Mouse (Mus musculus) brain, embryonic 14.5 days (tissue): ENCODE data around the gene Pnp.
"Not testable (repeated sequence)": the region's sequence is repeated elsewhere in the genome, so short reads cannot be mapped to it uniquely, and the experiment has no call there.

Experiments
- CTCF ChIP-seq: fragments of 200-500 bp; IDR thresholded peaks from 2 replicates; pipeline ENCODE4 v1.5.1; 2012; ENCODE audit warnings: inconsistent platforms, mild to moderate bottlenecking, moderate library complexity, borderline replicate concordance; ENCODE audit not compliant: insufficient read depth, insufficient read length; ENCODE audit errors: extremely low read depth
- POLR2A ChIP-seq: fragments of 200-500 bp; IDR thresholded peaks from 2 replicates; pipeline ENCODE4 v1.6.1; 2012; ENCODE audit warnings: mild to moderate bottlenecking, inconsistent platforms, borderline replicate concordance; ENCODE audit not compliant: poor library complexity, insufficient read depth, insufficient read length, severe bottlenecking; ENCODE audit errors: extremely low read depth

GRCm38 (mm10) chr14:50958289-50958995, 27.6 kb downstream of the Pnp start:
- not testable (repeated sequence) for TF ChIP-seq CTCF, POLR2A
